Mouse (Mus musculus) NIH3T3 (cell line): ENCODE data around the gene Fam107b.

Experiments used
- DNase-seq: peaks from one replicate; pipeline ENCODE4 v3.0.0-alpha.2; 2012; ENCODE audit warnings: low read depth

Fam107b gene

DNA sequence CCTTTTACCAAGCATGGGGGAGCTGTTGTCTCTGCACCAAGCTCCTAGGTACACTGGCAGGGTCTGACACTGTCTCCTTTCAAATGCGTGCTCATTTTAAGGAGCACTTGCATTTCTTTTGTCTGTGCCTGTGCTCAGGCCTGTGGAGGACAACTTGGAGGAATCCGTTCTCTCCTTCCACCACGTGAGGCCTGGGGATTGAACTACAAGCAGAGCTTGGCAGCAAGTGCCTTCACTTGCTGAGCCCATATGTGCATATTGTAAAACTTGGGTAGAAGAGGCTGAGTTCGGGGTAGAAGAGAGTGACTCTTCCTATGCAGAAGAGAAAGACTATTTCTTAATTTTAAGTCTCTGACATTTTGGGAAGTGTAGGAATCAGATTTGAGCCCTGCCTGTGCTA, 202.8 kb downstream of the Fam107b start:
- no peak for DNase-seq

DNA sequence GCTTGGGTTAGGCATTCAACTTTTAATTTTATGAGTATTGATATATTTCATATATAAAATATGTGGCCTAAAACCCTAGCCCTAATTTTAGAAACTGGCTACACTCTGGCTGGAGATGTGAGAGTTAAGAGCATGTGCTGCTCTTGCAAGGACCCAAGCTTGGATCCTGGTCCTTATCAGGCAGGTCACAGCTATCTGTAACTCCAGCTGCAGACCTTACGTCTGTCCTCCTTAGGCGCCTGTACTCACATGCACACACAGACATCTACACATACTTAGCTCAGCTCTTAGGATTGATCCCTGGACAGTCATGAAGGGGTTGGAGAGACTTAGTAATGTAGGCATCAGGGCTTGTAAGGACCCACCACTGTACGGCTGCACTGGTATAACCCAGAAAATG, 205.3 kb downstream of the Fam107b start:
- no peak for DNase-seq

DNA sequence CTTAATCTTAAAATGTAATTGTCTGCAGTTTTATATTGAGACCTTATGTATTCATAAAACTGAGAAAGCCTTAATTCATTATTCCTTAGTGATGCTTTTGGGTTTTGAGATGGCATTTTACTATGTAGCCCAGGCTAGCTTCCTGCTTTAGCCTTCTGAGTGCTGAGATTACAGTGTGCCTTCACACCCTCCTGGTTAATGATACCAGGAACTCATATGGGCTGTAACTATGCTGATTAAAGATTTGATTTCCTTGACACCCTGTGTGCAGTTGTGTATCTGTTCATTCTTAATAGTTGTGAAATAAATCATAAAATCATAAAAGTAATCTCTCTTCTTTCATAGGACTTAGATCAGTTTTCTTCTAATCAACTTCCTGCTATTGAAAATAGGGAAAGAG, 205.8 kb downstream of the Fam107b start:
- DNase-seq = no peak

- no peak for DNase-seq
Measured at GRCm38 (mm10) chr2:3777696-3778095, 207.4 kb downstream of the Fam107b start.

DNA sequence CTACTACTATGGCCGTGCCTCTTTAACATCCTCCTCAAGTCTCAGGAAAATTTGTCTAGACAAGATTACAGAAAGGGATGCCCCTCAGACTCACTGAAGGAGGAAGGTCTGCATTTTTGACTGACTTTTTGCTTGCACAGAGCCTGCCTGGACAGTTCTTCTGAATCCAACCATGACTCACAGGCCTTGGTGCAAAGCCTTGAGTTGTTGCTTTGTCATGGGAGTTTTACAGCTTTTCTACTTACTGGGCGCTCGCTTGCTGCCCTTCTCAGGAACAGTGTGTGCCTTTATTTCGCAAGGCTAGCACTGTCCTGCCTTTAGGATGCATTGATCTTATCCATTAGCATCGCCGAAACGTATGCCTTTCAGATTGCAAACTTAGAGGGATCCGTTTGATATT, 215.3 kb downstream of the Fam107b start:
- DNase-seq = peak; percentile 46

DNA sequence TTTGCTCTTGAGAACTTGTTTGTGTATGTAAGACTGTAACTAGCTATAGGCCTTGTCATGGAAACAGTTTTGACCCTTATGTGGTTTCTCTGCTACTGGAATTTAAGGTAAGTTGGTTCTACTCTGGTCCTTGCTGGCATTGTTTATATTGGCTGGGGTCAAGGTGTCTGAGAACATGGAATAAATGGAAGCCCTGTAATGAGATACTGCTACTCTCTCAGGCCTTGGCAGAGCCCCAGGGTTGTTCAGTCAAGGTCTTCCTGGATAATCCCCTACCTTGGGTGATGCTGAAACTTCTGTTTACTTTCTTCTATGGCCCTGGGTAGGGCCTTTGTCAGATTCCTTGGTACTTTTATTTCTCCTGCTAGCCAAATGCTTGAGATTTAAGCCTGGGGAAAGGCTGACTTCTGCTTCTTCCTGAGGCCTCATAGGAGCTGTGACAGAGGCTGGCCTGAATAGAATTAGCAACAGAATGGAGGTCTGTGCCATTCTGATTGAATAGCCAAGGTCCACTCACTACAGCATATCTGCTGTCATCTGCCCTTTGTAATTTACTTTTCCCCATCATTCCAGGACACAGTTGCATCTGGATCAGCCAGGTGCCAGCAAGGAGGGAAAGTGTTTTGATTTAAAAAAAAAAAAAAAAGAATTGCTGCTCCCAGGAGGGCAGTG, 217.6 kb downstream of the Fam107b start:
- DNase-seq = no peak

GRCm38 (mm10) chr2:3788424-3788786, 218.1 kb downstream of the Fam107b start:
- no peak for DNase-seq

DNA sequence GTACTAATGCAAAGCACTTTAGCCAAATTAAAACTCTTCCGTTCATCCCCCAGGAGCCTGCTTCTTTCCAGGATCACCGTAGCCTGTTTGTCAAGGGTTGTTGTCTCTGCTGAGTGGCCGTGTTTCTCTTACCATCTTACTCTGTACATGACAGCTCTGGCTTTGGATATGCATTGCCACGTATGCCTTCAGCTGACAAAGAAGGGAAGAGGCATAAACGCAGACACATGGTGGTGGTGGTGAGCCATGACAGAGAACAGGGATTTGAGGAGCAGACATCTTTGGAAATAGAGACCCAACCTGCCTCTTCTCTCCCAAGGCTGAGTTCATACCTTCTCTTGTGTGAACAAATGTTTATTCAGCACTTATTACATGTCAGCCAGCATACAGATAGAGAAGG, 226.3 kb downstream of the Fam107b start:
- DNase-seq = no peak

DNA sequence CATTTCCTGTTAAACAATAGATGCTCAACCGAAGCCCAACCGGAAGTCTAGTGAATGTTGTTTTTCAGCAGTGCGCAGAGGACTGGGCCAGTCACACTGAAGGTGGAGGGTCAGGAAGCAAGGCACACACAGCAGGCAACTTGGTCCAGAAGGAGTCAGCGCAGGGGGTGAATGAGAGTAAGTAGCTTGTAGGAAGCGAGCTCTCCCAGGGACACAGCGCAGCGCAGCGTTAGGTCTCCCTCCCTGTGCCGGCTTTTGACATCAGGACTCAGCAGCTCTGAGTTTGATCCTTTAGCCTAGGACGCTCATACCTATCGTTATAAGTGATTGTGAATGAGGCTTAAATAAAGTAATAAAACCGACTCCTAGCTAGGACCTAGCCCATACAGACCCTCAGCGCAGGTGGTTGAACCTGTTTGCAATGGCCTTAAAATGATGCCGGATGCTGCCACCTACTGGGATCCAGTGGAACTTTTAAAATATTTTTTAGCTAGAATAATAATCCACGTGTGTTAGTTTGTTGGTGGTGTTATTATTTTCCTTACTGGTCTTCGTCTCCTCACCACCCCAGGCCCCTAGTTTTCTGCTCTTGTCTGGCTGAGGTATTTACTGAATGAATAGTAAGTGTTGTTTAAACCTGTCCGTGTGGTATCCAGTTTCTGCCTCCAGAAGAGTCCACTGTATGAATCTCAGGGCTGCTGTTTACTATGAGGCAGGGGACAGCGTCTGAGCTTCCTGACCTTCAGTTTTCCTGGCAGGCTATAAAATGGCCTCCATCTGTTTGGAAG, 229.7 kb downstream of the Fam107b start:
- DNase-seq = peak; percentile 74

GRCm38 (mm10) chr2:3800555-3800878, 230.2 kb downstream of the Fam107b start:
- no peak for DNase-seq

- no peak for DNase-seq
Measured at GRCm38 (mm10) chr2:3805742-3806141, 235.5 kb downstream of the Fam107b start.

- DNase-seq = no peak
Measured at GRCm38 (mm10) chr2:3810321-3810720, 240.0 kb downstream of the Fam107b start.

GRCm38 (mm10) chr2:3816142-3816609, 245.9 kb downstream of the Fam107b start:
- peak; percentile 82 for DNase-seq

GRCm38 (mm10) chr2:3817626-3818025, 247.3 kb downstream of the Fam107b start:
- no peak for DNase-seq

- peak; percentile 78 for DNase-seq
Measured at GRCm38 (mm10) chr2:3822483-3823455, 252.5 kb downstream of the Fam107b start.
